In the genomic region with DNA sequence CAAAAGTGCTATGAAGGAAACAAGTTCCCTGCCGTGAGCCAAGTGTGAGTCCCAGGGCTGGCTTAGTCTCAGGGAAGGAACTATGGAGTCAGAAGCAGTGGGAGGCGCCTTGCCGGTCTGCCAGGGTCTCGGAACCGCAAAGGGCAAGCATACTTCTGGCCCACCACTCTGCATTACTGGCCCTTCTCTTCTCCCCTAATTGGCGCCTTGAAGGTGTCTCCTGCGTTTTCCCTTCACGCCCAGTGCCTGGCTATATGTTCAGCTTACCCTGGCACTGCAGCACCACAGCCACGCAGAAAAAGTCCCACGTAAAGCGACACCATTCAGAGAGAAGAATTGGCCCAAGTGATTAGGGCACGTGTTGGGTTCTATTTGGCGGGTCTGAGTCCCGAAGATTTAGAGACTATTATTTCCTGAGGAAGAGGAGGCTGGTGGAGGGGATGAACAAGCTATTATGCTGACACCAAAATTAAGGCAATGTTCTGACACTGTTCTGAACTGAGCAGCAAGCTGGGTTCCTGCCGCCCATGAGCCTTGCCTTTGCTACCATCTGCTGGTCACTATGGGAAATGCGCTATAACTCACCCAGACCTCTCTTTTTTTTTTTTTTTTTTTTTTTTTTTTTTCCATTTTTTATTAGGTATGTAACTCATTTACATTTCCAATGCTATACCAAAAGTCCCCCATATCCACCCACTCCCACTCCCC, we compare ENCODE assay signal across 9 mouse cellular contexts.
A peak's percentile ranks its signal among the peaks of the same experiment; 100 is the strongest.
DNase-seq lines count a peak whose midpoint lies in the region; ATAC-seq and TF ChIP-seq lines count a peak whose summit lies in the region.
"Had no signal": no experiment of that assay in that cellular context is flagged by ENCODE, and none has a peak within 500 bp of the region (broad histone marks: within the 10 kb centered on the region; RNA-seq: fewer than 3 reads in every experiment).

No protein-coding gene starts in this region.

- no peak overlapping the region for H3K4me3 ChIP-seq in liver, embryonic 12.5 days
- no peak overlapping the region for H3K4me3 ChIP-seq in hindbrain, postnatal 0 days (ENCODE audit: low read length)
- H3K4me3 ChIP-seq in midbrain, embryonic 10.5 days: no peak overlapping the region
- H3K4me3 ChIP-seq: myocyte had no signal

- no peaks in the 10 kb centered on the region for H3K4me1 ChIP-seq in liver, embryonic 12.5 days
- H3K4me1 ChIP-seq in hindbrain, postnatal 0 days (ENCODE audit: insufficient read depth, low read length): no peaks in the 10 kb centered on the region
- H3K4me1 ChIP-seq in midbrain, embryonic 10.5 days: 0 out of 2 replicates have a peak, but pooled peaks cover 6% of the 10 kb centered on the region

- no peak overlapping the region for H3K27ac ChIP-seq in liver, embryonic 12.5 days
- no peak overlapping the region for H3K27ac ChIP-seq in hindbrain, postnatal 0 days
- no peak overlapping the region for H3K27ac ChIP-seq in midbrain, embryonic 10.5 days (replicated peaks)

- WGBS in liver, embryonic 12.5 days (ENCODE audit: insufficient replicate concordance): 37% methylated on average over 16 of the region's 16 CpGs
- 45% methylated on average over 16 of the region's 16 CpGs for WGBS in hindbrain, postnatal 0 days
- 52% methylated on average over 16 of the region's 16 CpGs for WGBS in midbrain, embryonic 10.5 days

- no peaks in the 10 kb centered on the region for H3K36me3 ChIP-seq in liver, embryonic 12.5 days
- no peaks in the 10 kb centered on the region for H3K36me3 ChIP-seq in hindbrain, postnatal 0 days (ENCODE audit: insufficient read depth, low read length)
- H3K36me3 ChIP-seq in midbrain, embryonic 10.5 days: no peaks in the 10 kb centered on the region

- DNase-seq in liver: peak; percentile 29
- DNase-seq in cerebellum, adult 9-10 months: peak; percentile 84
- DNase-seq in frontal cortex, postnatal 10 days (ENCODE audit: low spot score in 2 of 2): peak; percentile 28 to 66
- DNase-seq in hindbrain, postnatal 0 days (ENCODE audit: low spot score): peak; percentile 80
- DNase-seq in left cerebral cortex, adult 18-20 months (ENCODE audit: low spot score in 2 of 2): peak; percentile 65 to 75
- peak; percentile 53 for DNase-seq in midbrain, embryonic 10.5 days (ENCODE audit: low spot score)
- peak; percentile 69 for DNase-seq in right cerebral cortex, postnatal 4 days

- ATAC-seq in liver, embryonic 12.5 days: no peak
- peak; percentile 69; the same call in 1 of the 2 replicates for ATAC-seq in hindbrain, postnatal 0 days

- H3K4me2 ChIP-seq in liver, embryonic 12.5 days: no peak overlapping the region
- 0 out of 2 replicates have a peak overlapping the region, but pooled peaks have one; percentile 22 for H3K4me2 ChIP-seq in hindbrain, postnatal 0 days (ENCODE audit: low read depth, low read length)

- no peaks in the 10 kb centered on the region for H3K9me3 ChIP-seq in liver, embryonic 12.5 days (replicated peaks)
- peaks cover 8% of the 10 kb centered on the region for H3K9me3 ChIP-seq in hindbrain, postnatal 0 days (ENCODE audit: low read length)
- no peaks in the 10 kb centered on the region; the same call in 1 of the 2 replicates for H3K9me3 ChIP-seq in midbrain, embryonic 10.5 days (replicated peaks)

- no peaks in the 10 kb centered on the region for H3K27me3 ChIP-seq in liver, embryonic 12.5 days (replicated peaks)
- no peaks in the 10 kb centered on the region for H3K27me3 ChIP-seq in hindbrain, postnatal 0 days (ENCODE audit: insufficient read depth, low read length)
- H3K27me3 ChIP-seq in midbrain, embryonic 10.5 days (ENCODE audit: low read depth, poor library complexity, severe bottlenecking): no peaks in the 10 kb centered on the region

- peak; percentile 83 for TF ChIP-seq CTCF in hindbrain, postnatal 0 days (IDR thresholded peaks at IDR 0.05; ENCODE audit: low read depth)

- no peak overlapping the region for H3K9ac ChIP-seq in liver, embryonic 12.5 days
- no peak overlapping the region for H3K9ac ChIP-seq in hindbrain, postnatal 0 days (replicated peaks; ENCODE audit: low read length)

Comparison
In these comparisons a context has a peak if more than half of its experiments do, and no peak if none do; other contexts are left out.
1. DNase-seq: peak in every context shown above with its lines; median percentile 84 in cerebellum, adult 9-10 months; 80 in hindbrain, postnatal 0 days; 70 in left cerebral cortex, adult 18-20 months; 69 in right cerebral cortex, postnatal 4 days; 53 in midbrain, embryonic 10.5 days; 47 in frontal cortex, postnatal 10 days; 29 in liver.